Mouse (Mus musculus) E14TG2a.4 (cell line): ENCODE measurements around the gene Fam149a.

Experiments
- CTCF ChIP-seq: conservative IDR thresholded peaks from 2 replicates; pipeline ENCODE4 v1.5.1; 2014; ENCODE audit warnings: low read length
- NANOG ChIP-seq: IDR thresholded peaks from 2 replicates; pipeline ENCODE4 v1.6.1; 2014; ENCODE audit warnings: borderline replicate concordance, low read length, mixed read lengths

DNA sequence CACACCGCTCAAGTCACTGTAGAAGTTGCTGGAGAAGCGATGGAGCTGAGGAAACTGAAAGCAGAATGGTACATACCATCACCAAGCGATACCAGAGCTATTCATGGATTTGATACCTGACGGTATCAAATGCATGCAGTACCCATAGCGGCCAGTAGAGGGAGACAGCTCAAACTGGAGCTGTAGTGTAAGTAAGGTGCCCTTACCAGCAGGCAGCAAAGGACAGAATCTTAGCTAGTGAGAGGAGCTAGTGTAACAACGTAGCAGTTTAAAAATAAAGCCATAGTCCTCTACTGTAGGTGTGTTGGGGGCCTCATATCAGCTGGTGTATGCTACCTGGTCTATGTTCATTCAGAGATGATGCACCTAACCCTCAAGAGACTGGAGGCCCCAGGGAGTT lies 37.1 kb downstream of the Fam149a start:
- TF ChIP-seq CTCF (peak; percentile 87), NANOG (no peak)
